Mouse (Mus musculus) bone marrow, adult 2 months (tissue): ENCODE data around the gene Eva1b.

Experiments
- CTCF ChIP-seq: fragments of 200-500 bp; IDR thresholded peaks from 2 replicates; pipeline ENCODE4 v1.5.1; 2011; ENCODE audit warnings: low read length, control low read depth; ENCODE audit not compliant: control insufficient read depth, insufficient read depth
- POLR2A ChIP-seq: fragments of 200-500 bp; IDR thresholded peaks from 2 replicates; pipeline ENCODE4 v1.6.1; 2011; ENCODE audit warnings: low read depth, mild to moderate bottlenecking, control low read depth, low read length, borderline replicate concordance; ENCODE audit not compliant: control insufficient read depth

DNA sequence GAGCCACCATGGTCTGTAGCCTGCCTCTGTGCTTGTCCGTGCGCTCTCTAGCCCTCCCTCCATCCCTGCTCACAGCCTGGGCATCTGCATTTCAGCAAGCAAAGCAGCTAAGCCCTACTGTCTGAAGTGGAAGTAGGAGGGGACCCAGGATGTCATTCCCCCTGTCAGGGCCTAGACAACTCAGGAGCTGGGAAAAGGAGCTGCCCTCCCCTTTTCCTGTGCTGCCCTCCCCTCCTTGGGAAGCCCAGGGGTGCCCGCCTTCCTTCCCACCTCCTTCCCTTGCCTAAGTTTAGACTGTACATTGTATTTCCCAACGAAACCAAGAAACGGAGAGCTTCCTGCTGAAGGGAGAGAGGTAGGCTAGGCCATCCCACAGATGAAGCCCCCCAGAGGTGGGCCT is 6.5 kb upstream of the Eva1b start:
- TF ChIP-seq POLR2A = no peak
- TF ChIP-seq CTCF = no peak
